Mouse (Mus musculus): ENCODE results near the gene Lnx2.

The Lnx2 gene

GRCm38 (mm10) chr5:147076026-147076798, at the start of gene Lnx2:
Gene Lnx2 (minus strand): TSS chr5:147076586.
- ATAC-seq (ENCODE audit: insufficient number of reproducible peaks, low FRiP score, low TSS enrichment) = peak; percentile 94

GRCm38 (mm10) chr5:147125542-147126185, 49.3 kb upstream of the Lnx2 start:
- ATAC-seq (ENCODE audit: insufficient number of reproducible peaks, low FRiP score, low TSS enrichment) = no peak

- ATAC-seq (ENCODE audit: insufficient number of reproducible peaks, low FRiP score, low TSS enrichment) = no peak
These were observed 48.4 kb upstream of the Lnx2 start for GRCm38 (mm10) chr5:147124794-147125193.

- no peak for ATAC-seq (ENCODE audit: insufficient number of reproducible peaks, low FRiP score, low TSS enrichment)
These were observed 44.8 kb upstream of the Lnx2 start for GRCm38 (mm10) chr5:147121146-147121545.

- ATAC-seq (ENCODE audit: insufficient number of reproducible peaks, low FRiP score, low TSS enrichment) = no peak
These were observed 40.6 kb upstream of the Lnx2 start for GRCm38 (mm10) chr5:147117027-147117426.

- no peak for ATAC-seq (ENCODE audit: insufficient number of reproducible peaks, low FRiP score, low TSS enrichment)
These were observed 39.2 kb upstream of the Lnx2 start for GRCm38 (mm10) chr5:147115631-147116030.

- ATAC-seq (ENCODE audit: insufficient number of reproducible peaks, low FRiP score, low TSS enrichment) = no peak
These were observed 38.4 kb upstream of the Lnx2 start for GRCm38 (mm10) chr5:147114738-147115137.

- peak; percentile 36; the same call in 1 of the 2 replicates for ATAC-seq (ENCODE audit: insufficient number of reproducible peaks, low FRiP score, low TSS enrichment)
These were observed 32.6 kb upstream of the Lnx2 start for GRCm38 (mm10) chr5:147108861-147109591.

- no peak for ATAC-seq (ENCODE audit: insufficient number of reproducible peaks, low FRiP score, low TSS enrichment)
These were observed 30.9 kb upstream of the Lnx2 start for GRCm38 (mm10) chr5:147107276-147107675.

GRCm38 (mm10) chr5:147102295-147102694, 25.9 kb upstream of the Lnx2 start:
- ATAC-seq (ENCODE audit: insufficient number of reproducible peaks, low FRiP score, low TSS enrichment) = no peak

- no peak for ATAC-seq (ENCODE audit: insufficient number of reproducible peaks, low FRiP score, low TSS enrichment)
These were observed 23.8 kb upstream of the Lnx2 start for GRCm38 (mm10) chr5:147100180-147100579.

GRCm38 (mm10) chr5:147098667-147099066, 22.3 kb upstream of the Lnx2 start:
- no peak for ATAC-seq (ENCODE audit: insufficient number of reproducible peaks, low FRiP score, low TSS enrichment)

GRCm38 (mm10) chr5:147096586-147096985, 20.2 kb upstream of the Lnx2 start:
- no peak for ATAC-seq (ENCODE audit: insufficient number of reproducible peaks, low FRiP score, low TSS enrichment)

- no peak for ATAC-seq (ENCODE audit: insufficient number of reproducible peaks, low FRiP score, low TSS enrichment)
These were observed 17.9 kb upstream of the Lnx2 start for GRCm38 (mm10) chr5:147094296-147094695.

- no peak for ATAC-seq (ENCODE audit: insufficient number of reproducible peaks, low FRiP score, low TSS enrichment)
These were observed 16.1 kb upstream of the Lnx2 start for GRCm38 (mm10) chr5:147092448-147092847.

- ATAC-seq (ENCODE audit: insufficient number of reproducible peaks, low FRiP score, low TSS enrichment) = peak; percentile 84
These were observed 14.0 kb upstream of the Lnx2 start for GRCm38 (mm10) chr5:147090256-147090963.

- ATAC-seq (ENCODE audit: insufficient number of reproducible peaks, low FRiP score, low TSS enrichment) = no peak
These were observed 13.4 kb upstream of the Lnx2 start for GRCm38 (mm10) chr5:147089836-147090235.

GRCm38 (mm10) chr5:147086816-147087215, 10.4 kb upstream of the Lnx2 start:
- ATAC-seq (ENCODE audit: insufficient number of reproducible peaks, low FRiP score, low TSS enrichment) = no peak

GRCm38 (mm10) chr5:147085201-147085894, 9.0 kb upstream of the Lnx2 start:
- ATAC-seq (ENCODE audit: insufficient number of reproducible peaks, low FRiP score, low TSS enrichment) = peak; percentile 66; the same call in 1 of the 2 replicates

Data from cerebellum, adult (tissue).